Mouse (Mus musculus): Measurements from ENCODE around the gene Glp2r. TPM values are rescaled to one million over a fixed set of nuclear protein-coding genes. Genes with fewer than 3 reads are reported as not detected.

Glp2r gene
- total RNA-seq, 2 experiments from 2014 or later = 0.88 to 1.6 TPM

DNA sequence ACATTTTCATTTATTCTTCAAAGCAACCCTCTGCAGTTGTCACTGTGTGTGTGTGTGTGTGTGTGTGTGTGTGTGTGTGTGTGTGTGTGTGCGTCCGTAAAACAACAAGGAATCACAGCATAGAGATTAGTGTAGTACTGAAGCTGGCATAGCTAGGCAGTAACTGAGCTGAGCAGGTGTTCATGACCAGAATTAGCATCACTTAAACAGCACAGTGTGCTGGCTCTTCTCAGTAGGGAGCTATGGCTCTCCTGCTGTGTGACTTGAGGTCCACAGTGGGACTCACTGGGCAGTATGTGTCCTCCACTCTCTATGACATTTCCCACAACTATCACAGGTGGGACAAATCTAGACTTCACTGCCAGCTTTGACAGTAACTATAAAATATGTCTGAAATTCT lies 39.9 kb downstream of the Glp2r start:
- no peak for DNase-seq (ENCODE audit: low spot score in 2 of 2)

DNA sequence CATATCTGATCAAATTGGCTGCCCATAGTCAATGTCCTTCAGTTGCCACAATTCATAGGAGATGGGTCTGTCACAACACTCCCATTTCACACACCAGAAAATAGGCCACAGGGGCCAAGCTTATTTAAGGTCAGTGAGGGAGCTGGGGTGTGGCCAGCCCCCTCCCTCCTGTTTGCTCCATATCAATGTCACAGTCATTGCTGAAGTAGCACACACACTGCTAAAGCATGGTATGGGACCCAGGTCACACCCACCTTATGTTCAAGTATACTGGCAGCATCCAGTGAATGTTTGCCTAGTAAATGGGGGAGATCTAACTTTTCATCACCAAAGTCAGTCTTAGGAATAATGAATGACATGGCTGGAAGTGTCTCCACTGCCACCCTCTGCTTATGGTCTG lies 42.2 kb downstream of the Glp2r start:
- DNase-seq (ENCODE audit: low spot score in 2 of 2) = no peak

DNA sequence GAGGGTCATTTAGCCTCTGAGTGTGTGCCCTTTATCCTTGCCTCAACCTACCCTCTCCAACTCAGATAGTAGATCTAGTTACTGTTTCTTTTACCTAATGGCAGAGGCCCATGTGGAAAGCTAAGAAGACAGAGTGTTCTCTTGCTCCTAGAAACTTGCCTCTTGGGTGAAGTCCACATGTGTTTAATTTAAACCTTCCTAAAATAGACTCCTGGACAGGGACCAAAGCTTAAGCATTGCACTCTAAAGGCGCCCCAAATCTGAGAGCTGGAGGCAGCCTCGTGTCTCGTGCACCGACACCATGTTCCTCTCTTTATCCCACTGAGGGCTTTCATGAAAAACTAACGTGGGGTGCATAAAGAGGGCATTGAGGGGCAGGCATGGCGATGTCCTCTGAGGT lies 43.9 kb downstream of the Glp2r start:
- DNase-seq (ENCODE audit: low spot score in 2 of 2) = no peak

DNA sequence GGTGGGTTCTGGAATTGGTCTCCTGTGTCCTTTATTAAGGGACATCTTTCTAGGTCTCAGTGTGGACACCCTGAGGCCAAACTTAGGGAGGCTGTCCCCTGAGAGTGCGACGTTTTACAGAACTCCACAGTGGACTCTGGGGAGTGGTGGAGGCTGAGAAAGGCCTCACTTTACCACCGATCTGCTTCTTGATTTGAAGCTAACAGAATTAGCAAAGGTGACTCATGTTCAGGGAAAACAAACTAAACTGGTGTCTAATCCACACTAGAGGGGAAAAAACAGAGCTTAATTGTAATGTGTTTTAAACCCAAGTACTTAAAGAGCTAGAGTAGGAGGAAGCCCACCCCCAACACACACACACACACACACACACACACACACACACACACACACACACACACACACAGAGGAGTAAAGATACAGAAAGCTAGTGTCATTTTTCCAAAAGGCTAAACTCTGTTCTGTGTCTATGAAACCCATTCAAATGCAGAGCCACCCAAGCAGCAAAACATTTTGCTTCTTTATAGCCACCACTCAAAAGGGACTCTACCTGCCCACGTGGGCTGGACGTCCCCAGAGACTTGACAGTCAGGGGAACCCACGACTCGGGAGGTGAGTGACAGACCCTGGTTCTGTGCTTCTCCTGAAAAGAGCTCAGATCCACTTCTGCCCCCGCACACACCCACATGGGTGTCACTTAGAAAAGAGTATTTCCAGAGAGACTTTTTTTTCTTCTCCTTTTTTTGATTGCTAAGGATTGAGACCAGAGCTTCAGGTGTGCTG lies 47.5 kb downstream of the Glp2r start:
- DNase-seq (ENCODE audit: low spot score in 2 of 2) = no peak

DNA sequence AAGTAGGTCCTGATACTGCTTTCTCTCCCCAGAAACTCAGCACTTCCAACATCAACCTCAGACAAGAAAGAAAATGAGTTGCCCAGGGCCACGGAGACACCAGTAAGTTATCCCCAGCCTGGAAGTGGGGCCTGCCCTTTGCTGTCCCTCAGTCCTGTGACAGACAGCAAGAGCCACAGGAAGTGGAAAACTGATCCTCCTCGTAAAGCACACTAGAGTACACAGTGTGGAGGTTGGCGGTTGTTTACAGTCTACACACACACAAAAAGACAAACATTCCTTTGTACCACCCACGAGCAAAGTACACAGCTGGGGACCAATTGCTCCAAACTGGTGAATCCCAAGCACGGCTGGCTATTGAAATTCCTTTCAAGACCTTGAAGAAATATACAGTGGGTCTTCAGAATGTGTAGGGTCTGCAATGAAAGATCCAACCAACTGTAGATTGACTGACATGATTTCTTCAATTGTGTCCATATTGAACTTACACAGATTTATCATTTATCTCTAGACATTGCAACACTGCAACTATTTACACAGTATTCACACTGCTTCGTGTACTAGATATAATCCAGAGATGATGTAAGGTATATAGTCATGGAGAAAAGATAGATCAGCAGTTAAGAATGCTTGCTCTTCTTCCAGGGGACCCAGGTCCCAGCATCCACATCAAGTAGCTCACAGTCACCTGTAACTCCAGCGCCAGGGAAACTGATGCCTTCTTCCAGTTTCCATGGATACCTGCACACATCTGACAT lies 48.4 kb downstream of the Glp2r start:
- DNase-seq (ENCODE audit: low spot score in 2 of 2) = no peak

DNA sequence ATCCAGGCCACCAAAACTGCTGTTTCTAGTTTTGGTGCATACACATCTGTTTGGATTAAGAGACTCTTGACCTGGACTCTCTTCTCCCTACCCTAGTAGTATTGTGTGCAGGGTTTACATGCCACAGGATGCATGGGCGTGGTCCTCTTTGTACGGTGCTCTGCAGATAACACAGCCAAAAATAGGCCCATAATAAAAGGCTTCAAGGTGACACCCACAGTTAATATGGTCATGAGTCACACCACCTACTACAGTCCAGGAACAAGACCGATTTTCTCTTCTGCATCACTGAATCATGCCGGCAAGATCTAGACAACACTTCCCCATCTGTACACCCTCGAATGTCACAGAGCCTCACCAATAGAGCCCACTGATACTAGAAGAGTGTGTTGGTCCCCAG lies 49.5 kb downstream of the Glp2r start:
- DNase-seq (ENCODE audit: low spot score in 2 of 2) = no peak

DNA sequence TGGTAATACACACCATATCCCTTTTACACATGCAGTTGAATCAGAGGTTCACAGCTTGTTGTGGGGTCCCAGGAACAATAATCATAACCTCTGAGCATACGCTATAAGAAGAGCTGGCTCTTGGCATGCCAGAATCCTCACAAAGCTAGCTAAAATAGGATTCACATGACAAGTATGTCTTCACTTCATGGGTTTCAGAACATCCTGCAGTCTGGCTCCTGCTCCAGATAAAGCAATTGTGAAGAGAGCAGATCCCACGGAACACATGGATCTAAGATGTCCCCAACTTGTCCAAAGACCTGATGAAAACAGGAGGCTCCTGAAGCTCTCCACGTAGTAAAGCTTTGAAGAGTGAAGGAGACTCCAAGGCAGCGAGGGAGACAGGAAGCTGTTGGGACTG lies 55.6 kb downstream of the Glp2r start:
- DNase-seq (ENCODE audit: low spot score in 2 of 2) = no peak

DNA sequence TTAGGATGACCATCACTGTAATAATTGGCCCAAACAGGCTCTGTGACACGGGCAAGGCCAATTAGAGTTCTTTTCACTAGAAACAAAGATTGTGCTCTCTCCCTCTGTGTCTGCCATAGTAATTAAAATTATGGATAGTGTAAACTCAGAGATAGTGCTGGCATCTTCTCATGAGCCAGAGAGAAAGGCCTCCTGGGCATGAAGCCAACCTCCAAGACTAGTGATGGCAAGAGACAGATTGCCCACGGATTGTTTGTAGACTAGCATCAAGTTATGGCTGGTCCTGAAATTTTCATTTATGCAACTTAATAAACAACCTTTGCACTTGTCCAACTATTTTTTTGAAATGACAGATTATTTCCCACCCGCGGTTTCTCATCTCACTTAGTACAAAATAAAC lies 58.0 kb downstream of the Glp2r start:
- peak in 1 of 2 experiments; percentile 40 for DNase-seq (ENCODE audit: low spot score in 2 of 2)

DNA sequence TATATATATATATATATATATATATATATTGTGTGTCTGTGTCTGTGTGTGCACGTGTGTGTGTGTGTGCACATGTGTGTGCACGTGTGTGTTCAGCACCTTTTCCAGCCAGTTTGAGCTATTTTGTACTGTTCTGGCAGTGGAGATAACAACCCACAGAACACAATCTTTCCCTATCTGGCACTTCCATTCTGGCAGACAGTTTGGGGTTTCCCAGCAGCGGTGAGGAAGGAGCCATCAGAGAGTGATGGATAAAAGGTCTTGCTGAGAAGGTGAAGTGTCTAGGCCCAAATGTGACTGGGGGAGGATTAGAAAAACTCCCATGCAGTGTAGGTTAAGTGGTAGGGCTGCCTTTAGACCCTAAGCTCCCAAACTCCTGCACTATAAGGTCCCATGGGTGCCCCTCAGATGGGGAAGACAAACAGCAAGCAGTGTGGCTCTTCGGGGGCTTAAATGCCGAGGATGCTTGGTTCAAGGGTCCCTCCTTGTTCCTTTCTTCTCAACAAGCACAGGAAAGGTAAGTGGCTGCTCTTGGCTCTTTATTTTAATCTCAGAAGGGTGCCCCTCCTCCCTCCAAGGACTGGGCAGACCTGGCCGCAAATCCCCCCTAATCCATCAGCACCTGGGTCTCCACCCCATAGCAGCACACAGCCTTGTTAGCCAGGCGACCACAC lies 76.1 kb downstream of the Glp2r start, which contains the start of gene Rcvrn:
TSS of gene Rcvrn (plus strand) at position 624 of the 674 bp plus-strand sequence.
- DNase-seq (ENCODE audit: low spot score in 2 of 2) = no peak

DNA sequence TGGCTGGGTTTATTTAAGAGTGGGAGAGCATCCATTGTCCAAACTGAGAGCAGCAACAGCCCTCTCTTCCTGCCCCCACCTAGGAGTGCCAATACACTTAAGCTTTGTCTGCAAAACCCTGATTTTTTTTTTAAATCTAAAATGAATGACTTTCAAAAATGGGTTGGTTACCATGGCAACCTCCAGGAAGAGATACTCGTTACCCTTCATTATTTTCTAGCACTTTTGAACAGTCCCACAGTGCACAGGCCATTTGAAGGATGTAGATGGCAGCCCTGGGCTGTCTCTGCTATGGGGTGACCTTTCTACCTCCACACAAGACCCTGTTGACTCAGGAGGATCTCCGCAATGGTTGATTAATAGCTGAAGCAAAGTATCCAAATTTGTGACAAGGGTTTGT lies 84.8 kb downstream of the Glp2r start:
- DNase-seq (ENCODE audit: low spot score in 2 of 2) = no peak

DNA sequence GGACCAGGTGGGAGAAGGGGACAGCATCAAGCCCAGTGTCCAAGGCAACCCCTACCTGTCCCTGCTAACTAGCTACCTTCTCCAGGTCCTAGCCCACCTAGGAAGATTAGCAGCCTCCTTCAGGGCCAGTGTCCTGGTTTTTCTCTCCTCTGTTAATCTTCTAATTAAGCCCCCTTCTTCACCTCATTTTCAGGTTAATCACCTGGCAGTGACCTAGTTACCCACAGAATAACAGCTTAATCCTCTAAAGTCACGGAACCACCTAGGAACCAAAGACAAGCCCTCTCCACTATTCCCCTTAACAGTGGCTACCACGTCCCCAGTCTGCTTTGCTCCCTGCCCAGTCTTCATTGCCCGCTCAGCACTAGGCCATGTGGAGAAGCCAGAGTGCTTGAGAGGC lies 89.1 kb downstream of the Glp2r start:
- no peak for DNase-seq (ENCODE audit: low spot score in 2 of 2)

DNA sequence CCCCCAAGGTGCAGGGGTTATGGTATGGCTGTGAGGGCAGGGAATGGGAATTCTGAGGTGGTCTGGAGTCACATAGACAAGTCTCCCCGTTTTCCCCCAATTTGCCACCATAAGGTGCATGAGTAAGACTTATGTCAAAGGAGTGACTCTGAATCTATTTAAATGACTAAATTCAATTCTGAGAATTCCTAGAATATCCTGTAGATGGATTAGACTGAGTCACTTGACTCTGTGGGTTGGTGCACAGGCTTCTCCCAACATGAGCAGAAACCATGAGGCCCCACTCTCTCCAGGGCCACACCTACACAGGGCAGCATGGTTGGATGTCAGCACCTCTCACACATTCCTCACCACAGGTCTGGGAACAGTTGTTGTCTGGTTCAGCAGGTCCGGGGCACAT lies 91.0 kb downstream of the Glp2r start:
- no peak for DNase-seq (ENCODE audit: low spot score in 2 of 2)

DNA sequence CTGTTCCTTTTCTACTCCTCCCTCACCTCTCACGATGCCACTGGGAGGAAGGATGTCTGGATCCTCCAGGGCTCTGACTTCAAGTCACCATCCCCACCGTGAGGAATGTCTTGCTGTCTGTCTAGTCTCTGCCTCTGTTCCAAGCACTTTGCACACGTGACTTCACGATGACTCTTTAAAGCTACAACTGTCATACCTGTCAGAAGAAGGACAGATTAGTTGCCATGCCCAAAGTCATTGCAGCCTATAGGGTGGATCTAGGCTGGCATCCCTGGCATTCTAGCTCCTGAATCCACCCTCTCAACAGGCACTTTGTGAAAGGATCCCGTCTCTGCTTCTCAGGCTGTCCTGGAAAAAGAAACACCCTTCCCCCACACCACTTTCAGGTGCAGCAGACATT lies 91.7 kb downstream of the Glp2r start:
- DNase-seq (ENCODE audit: low spot score in 2 of 2) = no peak

DNA sequence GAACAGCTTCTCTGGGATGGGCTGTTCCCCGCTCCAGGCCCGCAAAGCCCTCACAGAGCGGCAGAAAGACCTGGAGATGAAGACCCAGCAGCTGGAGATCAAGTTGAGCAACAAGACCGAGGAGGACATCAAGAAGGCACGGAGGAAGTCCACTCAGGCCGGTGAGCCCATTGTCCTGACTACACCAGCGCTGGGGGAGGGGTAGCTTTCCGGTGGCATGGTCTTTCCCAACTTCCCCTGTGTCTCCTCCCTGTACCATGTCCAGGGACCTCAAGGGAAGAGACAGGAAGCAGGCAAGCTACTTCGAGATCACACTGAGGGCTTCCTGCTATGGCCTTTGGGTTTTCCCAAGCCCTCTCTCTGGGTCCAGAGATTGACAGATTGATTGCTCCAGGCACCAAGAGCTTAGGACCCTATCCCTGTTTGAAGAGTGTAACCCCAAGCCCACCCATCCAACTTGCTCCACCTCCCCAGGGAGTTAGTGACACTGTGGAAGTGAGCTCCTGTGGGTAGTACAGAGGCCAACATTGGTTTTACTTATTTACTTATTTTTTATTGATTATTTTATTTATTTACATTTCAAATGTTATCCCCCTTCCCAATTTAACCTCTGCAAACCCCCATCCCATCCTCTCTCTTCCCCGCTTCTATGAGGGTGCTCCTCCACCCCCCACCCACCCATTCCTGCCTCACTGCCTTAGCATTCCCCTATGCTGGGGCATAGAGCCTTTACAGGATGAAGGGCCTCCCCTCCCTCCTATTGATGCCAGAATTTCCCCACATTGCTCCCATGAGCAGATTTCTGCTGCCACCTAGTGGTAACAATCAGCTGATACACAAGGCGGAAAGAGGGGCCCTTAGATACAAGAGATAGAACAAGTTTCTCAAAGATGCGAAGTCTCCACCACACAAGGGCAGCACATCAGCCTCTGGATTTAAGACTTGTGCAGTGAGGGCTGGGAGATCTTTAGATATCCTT lies 95.1 kb downstream of the Glp2r start:
- DNase-seq (ENCODE audit: low spot score in 2 of 2) = peak; percentile 55 to 88

DNA sequence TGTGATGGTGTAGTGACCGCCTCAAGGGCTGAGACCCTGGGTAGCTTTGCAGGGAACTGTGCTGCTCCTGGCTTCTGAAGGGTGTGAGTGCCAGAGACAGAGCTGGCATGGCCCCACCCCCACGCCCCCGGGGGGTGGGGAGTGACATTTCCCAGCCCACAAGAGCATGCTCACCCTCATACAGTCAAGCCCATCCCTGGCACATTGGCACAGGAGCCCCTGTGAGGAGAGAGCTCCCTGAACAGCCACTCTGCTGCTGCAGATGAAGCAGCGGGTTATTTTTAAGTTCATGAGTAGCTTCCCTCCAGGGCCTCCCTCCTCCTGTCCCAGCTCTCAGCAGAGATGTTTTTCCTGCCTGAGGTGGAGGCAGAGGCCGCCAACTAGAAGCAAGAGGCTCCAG lies 98.8 kb downstream of the Glp2r start:
- DNase-seq (ENCODE audit: low spot score in 2 of 2) = no peak

DNA sequence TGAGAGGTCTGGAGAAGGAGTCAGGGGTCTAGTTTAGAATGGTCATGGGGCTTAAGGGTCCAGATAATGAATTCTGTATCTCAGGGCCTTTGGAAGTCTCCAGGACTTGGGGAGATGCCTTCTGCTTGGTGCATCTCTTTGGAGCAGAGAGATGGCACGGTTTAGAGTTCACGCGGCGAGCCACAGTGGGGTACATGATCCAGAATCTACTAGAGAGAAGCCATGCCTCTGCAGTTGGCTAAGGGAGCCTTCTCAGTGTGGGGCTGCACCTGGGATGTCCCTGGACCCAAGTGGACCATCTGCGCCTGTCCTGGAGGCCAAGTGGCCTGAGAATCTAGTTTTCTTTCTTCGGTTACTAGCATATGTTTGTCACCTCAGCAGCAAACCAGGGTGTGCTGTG lies 100.9 kb downstream of the Glp2r start:
- DNase-seq (ENCODE audit: low spot score in 2 of 2) = no peak

DNA sequence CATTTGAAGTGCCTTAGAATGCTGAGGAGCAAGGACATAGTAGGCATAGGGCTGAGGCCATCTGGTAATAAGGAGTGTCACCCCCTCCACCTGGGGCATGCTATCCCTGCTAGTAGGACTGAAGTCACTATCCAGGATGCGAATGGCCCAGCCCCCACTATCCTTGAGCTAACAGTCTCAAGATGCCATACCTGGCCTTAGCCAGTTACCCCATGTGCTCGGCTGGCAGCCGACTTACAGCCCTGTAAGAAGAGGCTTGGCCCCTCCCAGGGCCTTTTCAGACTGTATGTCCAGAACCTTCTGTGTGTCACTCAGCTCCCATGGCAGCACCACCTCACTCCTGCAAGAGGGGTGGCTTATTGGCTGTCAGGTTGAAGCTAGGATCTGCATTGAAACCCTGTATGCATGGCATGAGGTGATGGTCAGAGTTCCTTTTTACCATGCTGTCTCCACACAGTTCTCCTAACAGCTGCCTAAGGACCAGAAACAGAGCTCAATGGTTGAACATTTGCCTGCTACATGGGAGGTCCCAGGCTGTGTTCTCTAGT lies 102.4 kb downstream of the Glp2r start:
- DNase-seq (ENCODE audit: low spot score in 2 of 2) = no peak

DNA sequence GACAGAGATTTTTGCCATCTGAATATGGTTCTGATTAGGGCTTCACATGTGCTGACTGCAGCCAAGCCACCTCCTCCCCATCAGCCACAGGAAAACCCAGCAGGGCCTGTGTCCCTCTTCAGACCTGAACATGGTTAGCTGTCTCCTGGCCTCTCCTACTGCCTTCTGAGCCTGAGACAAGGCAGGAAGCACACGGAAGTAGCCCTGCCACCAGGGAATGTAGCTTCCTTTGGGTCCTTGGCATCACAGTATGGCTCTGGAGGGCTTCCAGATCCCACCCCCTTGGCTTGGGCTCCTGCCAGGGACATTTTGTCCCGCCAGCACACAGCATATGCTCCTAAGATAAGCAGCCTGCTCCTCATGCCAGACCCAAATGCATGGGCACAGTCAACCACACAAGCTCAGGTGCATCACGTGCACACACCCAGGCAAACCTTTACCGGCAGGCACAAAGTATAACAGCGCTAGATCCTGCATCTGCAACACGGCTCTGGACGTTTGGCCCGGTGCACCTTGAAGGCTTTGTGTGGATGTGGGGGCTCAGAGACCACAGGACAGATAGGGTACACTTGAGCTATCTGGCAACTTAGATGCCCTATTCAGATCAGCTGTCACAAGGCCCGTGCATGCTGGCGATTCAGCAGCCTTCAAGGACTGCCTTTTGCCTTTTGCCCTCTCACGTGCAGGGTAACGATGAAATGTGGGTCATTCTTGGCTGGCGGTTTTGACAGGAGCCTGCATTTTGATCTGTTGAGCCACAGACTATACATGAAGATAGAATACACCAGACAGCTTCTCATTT lies 103.2 kb downstream of the Glp2r start:
- peak; percentile 76 to 78 for DNase-seq (ENCODE audit: low spot score in 2 of 2)

DNA sequence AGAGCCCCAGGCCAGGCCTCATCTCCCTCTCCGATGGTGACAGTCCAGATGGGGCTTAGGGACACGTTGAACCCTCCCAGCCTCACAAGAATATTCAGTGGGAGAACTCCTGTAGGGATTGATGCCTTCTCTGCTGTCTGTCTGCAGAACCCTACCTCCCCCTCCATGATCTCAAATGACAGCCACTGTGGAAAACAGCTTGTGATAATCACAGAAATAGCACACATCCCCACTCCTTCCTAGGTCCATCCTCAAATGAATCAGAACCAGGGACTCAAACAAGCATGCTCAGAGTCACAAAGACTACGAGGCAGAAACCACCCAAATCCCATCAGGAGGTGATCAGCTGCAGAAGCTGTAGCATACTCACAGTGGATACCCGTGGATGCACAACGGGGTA lies 104.8 kb downstream of the Glp2r start:
- no peak for DNase-seq (ENCODE audit: low spot score in 2 of 2)

DNA sequence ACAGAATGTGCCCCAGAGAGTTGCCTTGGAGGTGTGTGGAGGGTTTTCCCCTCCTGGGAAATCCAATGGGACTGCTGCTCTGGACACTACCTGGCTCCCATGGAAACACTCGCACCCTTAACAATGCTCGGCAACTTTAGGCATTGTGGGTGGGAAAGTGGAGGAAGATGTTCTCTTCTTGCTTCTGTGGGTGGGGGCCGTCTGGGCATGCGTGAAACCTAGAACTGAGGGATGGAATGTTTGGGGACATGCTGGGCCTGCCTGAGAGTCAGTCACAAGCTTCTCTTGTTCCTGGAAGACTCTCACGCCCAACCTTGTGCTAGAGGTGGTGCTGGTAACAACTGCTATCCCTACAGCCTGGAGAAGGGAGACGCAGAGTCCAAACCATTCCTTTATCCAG lies 106.0 kb downstream of the Glp2r start:
- DNase-seq (ENCODE audit: low spot score in 2 of 2) = no peak

Data from layer of hippocampus, postnatal 14 days (tissue).